Mouse (Mus musculus) liver, embryonic 14.5 days (tissue): Measurements from ENCODE around the gene Cela1.

ENCODE experiments used
- CTCF ChIP-seq: IDR thresholded peaks from 2 replicates; pipeline ENCODE4 v1.5.1; 2016; ENCODE audit warnings: antibody characterized with exemption, low read depth, control low read depth
- EP300 ChIP-seq: IDR thresholded peaks from 2 replicates; pipeline ENCODE4 v1.6.1; 2016; ENCODE audit warnings: antibody characterized with exemption, low read depth

GRCm38 (mm10) chr15:100675486-100675885 is 12.2 kb downstream of the Cela1 start:
- TF ChIP-seq CTCF, result no peak
- no peak for TF ChIP-seq EP300
